Mouse (Mus musculus) gastrocnemius, postnatal 14 days (tissue): ENCODE data around the gene Pom121l2. TPM values are rescaled to one million over a fixed set of nuclear protein-coding genes. Genes with fewer than 3 reads are reported as not detected.
A peak's percentile ranks its signal among the peaks of the same experiment; 100 is the strongest.

Experiments used
- DNase-seq: peaks from one replicate; pipeline ENCODE4 v3.0.0; 2021; ENCODE audit warnings: mixed read lengths
- intact Hi-C: fragments of 180-260 bp; cut with DNase I; formaldehyde crosslinking; loops from one replicate; pipeline ENCODE4 v1.15.1; 2025; ENCODE audit warnings: low total_unique reads
- total RNA-seq, 2 experiments: library from RNA; stranded (reverse); gene quantifications; 2 replicates each; pipeline ENCODE4 v1.2.3; 2021

The Pom121l2 gene
- total RNA-seq, 2 experiments from 2014 or later, result not detected

GRCm38 (mm10) chr13:21984486-21984885 lies 3.5 kb downstream of the Pom121l2 start:
- intact Hi-C loops, result loop anchor here (5.0 kb wide), 1 partner anchor 33 kb away; no protein-coding TSS in a partner anchor
- no peak for DNase-seq

GRCm38 (mm10) chr13:21992550-21992949 lies 11.6 kb downstream of the Pom121l2 start:
- intact Hi-C loops, result no loop called here
- no peak for DNase-seq

DNA sequence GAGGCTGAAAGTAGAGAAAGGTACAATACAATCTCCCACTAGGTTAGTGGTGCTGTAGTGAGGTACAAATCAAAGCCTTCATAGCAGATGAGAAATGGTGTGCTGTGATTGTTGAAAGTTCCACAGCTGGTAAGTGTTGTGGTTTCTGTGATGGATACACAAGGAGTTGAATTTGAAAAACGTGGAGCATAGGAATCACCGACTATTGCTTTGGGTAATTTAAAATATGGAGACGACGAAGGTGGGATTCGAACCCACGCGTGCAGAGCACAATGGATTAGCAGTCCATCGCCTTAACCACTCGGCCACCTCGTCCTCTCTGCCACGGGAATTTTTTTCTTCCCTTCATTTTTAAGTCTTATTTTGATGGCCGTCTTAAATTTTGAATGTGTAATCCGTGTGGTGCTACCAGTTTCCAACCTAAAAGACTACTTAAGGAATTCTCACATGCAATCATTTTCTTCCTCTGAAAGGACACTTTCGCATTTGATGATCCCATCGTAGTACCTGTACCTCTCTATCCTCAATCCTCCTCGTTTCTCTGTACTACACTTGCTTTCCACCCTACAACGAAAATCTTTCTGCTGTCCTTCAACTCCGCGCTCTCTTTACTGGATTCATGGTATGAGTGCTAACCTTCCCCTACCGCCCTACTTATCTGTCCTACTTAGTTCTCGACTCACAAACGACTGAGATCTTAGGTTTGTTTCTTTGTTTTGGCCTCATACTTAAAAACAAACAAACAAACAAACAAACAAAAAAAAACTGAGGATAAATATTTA lies 13.2 kb downstream of the Pom121l2 start:
- intact Hi-C loops, result no loop called here

DNA sequence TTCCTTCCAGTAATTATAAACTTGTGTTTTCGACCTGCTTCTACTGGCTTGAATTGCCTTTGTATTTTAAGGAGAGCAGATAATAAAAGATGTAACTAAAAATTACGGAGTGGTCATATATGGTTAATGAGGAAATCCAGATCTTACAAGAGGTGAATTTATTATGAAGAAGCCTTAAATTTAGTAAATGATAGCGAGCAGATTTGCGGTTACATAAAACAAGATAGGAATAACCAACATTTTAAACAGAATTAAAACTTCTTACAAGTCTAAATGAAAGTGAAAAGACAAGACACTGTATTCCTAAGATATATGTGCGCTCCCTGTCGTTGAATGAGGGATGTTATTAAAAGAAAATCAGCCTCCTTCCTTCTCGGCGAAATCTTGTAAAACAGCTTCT lies 13.9 kb downstream of the Pom121l2 start:
- intact Hi-C loops, result no loop called here
- no peak for DNase-seq

More for the DNA sequence above, 13.2 kb downstream of the Pom121l2 start:
- no peak for DNase-seq

DNA sequence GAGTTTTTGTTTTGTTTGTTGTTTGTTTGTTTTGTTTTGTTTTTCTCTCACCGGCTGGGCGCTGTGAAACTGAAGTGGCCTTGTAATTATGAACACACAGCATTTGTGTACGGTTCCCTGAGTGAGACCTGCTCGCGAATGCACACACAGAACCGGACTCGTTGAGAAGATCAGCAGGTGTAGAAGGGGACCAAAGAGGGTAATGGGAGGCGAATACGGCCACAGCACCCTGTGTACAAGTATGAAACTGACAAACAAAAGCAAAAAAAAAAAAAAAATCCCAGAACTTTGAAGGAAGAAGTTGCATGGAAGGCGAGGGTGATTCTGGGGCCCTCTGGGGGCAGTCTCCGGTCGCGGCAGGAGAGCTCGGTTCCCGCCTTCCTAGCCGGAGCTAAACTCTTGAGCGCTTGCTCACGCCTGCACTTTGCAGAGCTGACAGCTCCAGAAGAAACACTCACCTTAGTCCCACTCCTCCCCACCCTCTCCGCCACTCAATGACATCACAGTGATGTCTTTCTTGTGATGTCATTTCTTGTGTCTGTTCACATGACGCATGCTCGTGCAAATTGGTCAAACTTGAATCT lies 14.4 kb downstream of the Pom121l2 start:
- intact Hi-C loops, result no loop called here
- no peak for DNase-seq

GRCm38 (mm10) chr13:21996101-21996839 lies 15.3 kb downstream of the Pom121l2 start:
- no peak for DNase-seq
- intact Hi-C loops, result no loop called here

GRCm38 (mm10) chr13:21996840-21997185 lies 15.8 kb downstream of the Pom121l2 start:
- DNase-seq, result no peak
- intact Hi-C loops, result no loop called here

DNA sequence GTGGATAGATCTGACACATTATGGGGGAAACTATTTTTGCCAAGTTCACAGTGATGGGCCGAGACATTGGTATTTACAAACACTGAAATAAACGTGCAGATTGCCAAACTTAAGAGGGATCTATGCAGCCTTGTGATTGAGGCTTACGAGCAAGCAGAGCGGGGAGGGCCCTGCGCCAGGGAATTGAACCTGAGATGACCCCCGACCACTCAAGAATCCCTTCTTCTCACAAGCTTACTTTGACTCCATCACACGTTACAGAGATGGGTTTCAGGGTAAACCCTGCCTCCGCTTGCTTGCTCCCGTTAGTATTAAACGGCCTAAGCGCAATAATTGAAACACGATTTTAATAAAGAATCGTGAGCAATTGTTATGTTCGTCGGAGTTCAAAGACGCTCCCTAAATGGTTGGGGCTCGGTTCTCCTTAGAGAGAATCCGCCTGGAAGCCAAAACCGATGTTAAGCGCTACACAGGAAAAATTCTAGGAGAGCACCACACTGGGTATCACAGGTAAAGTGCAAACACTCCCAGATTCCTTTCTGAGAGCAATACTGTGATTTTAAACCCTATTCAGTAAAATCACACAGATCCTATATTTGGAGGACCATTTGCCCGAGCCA lies 16.3 kb downstream of the Pom121l2 start:
- DNase-seq, result no peak
- intact Hi-C loops, result no loop called here

- intact Hi-C loops, result no loop called here
- no peak for DNase-seq
Observed at GRCm38 (mm10) chr13:21997821-21998220, 16.8 kb downstream of the Pom121l2 start.

DNA sequence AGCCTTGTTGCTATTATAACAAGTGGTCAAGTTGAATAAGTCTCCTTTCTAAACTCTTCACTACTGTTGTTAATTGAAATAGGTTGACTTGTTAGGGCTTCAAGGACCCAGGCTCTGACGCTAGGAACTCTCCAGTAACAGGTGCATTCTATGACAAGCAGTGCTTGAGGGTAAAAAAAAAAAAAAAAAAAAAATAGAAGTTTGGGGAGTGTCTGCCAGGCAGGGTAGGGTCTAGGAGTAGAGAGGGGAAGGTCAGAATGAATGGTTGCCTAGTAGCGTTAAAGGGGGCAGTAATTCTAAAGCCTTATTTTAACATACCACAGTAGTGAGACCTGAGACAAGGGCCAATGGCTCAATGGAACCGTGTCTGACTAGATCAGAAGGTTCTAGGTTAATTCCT lies 17.4 kb downstream of the Pom121l2 start:
- no peak for DNase-seq
- intact Hi-C loops, result no loop called here

GRCm38 (mm10) chr13:21999147-21999546 lies 18.2 kb downstream of the Pom121l2 start:
- intact Hi-C loops, result no loop called here
- no peak for DNase-seq

DNA sequence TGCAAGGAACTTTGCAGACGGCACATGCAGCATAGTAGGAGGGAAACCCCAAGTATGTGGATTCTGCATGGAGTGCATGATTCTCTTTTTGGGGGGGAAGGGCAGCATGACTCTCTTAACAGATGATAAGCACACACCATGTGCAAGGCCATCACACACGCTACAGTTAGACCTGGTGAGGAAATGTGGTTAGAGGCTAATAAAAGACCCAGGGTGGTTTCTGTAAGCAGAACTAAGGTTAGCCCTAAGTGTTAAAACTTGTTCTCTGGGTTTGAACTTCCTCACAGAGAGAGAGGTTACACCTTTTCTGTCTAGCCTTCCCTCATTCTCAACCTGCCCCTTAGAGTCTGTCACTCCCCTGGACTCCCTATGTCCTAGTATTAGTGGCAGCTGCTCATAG lies 20.4 kb downstream of the Pom121l2 start:
- no peak for DNase-seq
- intact Hi-C loops, result no loop called here

GRCm38 (mm10) chr13:22001823-22002222 lies 20.8 kb downstream of the Pom121l2 start:
- intact Hi-C loops, result no loop called here
- no peak for DNase-seq

DNA sequence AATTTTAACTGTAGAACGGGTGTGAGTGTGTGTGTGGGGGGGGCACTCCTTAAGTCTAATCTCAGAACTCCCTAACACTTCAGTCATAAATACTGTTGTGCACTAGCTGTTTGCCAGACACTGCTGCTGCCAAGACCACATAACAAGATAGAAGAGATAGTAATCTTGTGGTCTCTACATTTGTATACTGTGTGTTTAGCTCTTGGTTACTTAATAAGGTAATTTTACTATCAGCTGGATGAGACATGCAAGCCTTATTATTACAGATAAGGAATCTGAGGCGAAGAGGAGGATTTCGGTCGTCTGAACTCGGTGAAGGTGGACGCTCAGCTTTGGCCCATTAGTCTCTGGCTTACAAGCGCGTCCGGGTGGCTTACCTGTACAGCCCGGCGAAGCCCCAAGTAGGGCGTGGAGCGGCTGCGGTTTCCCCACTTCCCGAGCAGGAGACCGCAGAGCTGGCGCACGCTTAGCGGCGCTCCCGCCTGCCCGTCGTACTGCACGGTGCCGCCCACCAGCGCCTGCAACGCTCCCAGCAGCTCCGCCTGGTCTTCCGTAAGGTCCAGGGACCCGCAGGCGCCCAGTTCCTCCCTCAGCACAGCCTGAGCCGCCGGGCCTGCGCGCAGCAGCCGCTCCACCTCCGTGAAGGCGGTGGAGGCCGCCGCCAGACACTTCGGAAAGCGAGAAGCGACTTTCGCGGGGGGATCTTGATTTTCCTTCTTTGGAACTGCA lies 24.8 kb downstream of the Pom121l2 start:
- intact Hi-C loops, result no loop called here
- DNase-seq, result peak; percentile 37

DNA sequence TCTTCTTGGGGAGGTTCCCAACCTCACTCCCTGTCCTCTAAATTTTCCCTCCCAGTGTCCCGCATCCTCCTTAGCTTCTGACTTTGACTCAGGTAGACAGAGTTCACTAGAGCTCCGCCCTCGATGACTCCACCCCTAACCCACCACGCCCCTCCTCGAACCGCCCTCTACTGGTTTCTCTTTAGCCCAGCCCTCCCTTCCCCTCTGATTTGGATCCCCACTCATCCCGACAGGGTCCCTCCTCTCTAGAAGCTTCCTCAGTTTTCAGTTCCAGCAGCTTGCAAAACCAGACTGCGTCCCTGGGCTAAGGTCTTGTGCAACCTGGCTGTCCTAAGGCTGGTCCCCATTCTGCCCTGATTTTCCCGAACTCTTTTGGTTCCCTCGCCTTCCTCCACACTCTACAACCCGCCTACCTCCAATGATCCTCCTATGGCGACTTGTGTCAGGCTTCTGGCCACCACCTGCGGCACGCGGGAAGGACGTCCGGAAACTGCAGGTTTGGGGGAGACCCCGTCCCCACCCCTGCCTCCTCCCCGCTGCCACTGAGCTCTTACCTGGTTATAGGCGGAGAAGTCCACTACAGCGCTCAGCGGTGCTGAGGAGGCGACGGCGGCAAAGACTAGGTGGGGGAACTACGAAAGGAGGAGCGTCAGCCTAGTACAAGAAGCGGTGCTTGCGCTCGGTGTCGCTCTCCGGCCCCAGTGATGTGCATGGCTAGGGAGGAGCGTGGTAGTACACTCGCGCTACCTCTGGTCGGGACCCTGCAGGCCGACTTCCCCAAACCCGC lies 25.5 kb downstream of the Pom121l2 start:
- intact Hi-C loops, result no loop called here
- no peak for DNase-seq

DNA sequence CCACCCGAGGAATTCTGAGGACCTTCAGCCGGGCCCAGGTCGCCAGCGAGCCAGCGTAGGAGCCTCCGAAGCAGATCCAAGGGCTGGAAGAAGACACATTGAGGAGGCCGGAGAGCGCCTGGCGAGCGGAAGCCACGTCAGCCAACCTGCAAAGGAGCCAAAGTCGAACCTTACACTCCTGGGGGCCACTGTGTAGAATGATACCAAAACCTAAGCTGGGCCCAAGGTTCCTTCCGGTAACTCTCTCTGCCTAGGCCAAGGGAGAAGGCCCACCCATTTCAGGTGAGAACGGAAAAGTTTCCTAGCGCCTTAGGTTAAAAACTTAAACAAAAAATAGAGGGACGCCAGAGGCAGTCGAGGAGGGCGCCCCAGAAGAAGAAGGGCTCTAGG lies 26.1 kb downstream of the Pom121l2 start:
- intact Hi-C loops, result no loop called here
- DNase-seq, result no peak

DNA sequence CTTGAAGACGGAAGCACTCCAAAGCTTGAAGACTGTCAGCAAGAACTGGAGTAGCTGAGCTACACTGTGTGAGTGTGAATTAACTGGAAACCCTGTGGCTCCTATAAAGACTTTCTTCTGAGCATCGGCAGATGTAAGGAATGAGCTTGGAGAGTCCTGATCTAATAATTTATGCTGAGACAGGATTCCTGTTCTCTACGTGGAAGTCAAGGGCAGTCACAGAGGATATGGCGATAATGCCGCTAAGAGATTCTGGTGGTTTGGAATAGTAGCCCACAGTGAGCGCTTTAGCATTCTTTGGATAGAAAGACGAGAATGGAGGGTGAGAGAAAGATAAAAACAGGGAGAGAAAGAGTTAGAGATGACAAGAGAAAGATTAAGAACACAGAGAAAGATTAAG lies 26.9 kb downstream of the Pom121l2 start:
- DNase-seq, result no peak
- intact Hi-C loops, result no loop called here

- DNase-seq, result no peak
- intact Hi-C loops, result no loop called here
Observed at GRCm38 (mm10) chr13:22008707-22009106, 27.7 kb downstream of the Pom121l2 start.

DNA sequence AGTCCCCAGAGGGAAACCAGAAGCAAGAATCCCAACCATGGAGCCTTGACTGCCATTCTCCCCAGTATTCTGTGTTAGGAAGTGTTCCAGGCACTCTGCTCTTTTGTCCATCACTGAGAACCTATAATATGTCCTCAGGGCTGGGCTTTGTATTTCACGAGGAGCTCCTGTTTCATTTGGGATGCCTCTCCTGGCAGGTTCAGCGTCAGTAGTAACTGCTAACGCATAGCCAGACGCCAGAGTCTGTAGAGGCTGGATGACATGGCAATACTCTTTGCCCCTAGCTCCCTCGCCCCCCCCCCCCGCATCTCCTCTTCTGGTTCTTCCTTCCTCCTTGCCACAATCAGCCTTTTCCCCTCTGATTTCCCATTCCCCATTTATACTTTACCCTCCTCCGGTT lies 28.6 kb downstream of the Pom121l2 start, which contains the start of gene Prss16:
Prss16 (minus strand) TSS at position 101 of the 400 bp plus-strand sequence.
- no peak for DNase-seq
- intact Hi-C loops, result loop anchor here (10.0 kb wide), 1 partner anchor 155 kb away; no protein-coding TSS in a partner anchor
